Mouse (Mus musculus) mouse embryonic stem cell (cell line): ENCODE results near the gene Havcr1.

ENCODE experiments used
- in situ Hi-C, 2 experiments: fragments of 300-500 bp; cut with MboI; formaldehyde crosslinking; loops; 1 replicate in 1 of 2; 3 replicates in 1 of 2; pipeline ENCODE4 v1.14.3; 2019 to 2020; ENCODE audit warnings: low sequenced_read_pairs in 2 of 2, low pct_unique_long_range_greater_than_20kb in 1 of 2, mixed read lengths in 1 of 2; ENCODE audit not compliant: unreplicated experiment in 1 of 2

Havcr1 gene

GRCm38 (mm10) chr11:46779811-46780210 is 44.9 kb downstream of the Havcr1 start:
- in situ Hi-C loops = no loop called here

- in situ Hi-C loops = no loop called here
Measured at GRCm38 (mm10) chr11:46804440-46804839, 69.6 kb downstream of the Havcr1 start.

- in situ Hi-C loops = no loop called here
Measured at GRCm38 (mm10) chr11:46810511-46810910, 75.6 kb downstream of the Havcr1 start, which contains the start of gene Timd4. Gene Timd4, plus strand, starts transcription at chr11:46810800.

- in situ Hi-C loops = no loop called here
Measured at GRCm38 (mm10) chr11:46817692-46818091, 82.8 kb downstream of the Havcr1 start.

- in situ Hi-C loops = no loop called here
Measured at GRCm38 (mm10) chr11:46819930-46820329, 85.0 kb downstream of the Havcr1 start.
